Mouse (Mus musculus): ENCODE data around the gene Cab39. TPM values are rescaled to one million over a fixed set of nuclear protein-coding genes. Genes with fewer than 3 reads are reported as not detected.

The Cab39 gene
- total RNA-seq (2012; rRNA removed) (90.2 and 101 TPM in 2 replicates), total RNA-seq (2014; rRNA removed) (239 and 263 TPM in 2 replicates), polyA plus RNA-seq (2012; ENCODE audit: insufficient read length, low read depth) (98.4 and 111 TPM in 2 replicates)

DNA sequence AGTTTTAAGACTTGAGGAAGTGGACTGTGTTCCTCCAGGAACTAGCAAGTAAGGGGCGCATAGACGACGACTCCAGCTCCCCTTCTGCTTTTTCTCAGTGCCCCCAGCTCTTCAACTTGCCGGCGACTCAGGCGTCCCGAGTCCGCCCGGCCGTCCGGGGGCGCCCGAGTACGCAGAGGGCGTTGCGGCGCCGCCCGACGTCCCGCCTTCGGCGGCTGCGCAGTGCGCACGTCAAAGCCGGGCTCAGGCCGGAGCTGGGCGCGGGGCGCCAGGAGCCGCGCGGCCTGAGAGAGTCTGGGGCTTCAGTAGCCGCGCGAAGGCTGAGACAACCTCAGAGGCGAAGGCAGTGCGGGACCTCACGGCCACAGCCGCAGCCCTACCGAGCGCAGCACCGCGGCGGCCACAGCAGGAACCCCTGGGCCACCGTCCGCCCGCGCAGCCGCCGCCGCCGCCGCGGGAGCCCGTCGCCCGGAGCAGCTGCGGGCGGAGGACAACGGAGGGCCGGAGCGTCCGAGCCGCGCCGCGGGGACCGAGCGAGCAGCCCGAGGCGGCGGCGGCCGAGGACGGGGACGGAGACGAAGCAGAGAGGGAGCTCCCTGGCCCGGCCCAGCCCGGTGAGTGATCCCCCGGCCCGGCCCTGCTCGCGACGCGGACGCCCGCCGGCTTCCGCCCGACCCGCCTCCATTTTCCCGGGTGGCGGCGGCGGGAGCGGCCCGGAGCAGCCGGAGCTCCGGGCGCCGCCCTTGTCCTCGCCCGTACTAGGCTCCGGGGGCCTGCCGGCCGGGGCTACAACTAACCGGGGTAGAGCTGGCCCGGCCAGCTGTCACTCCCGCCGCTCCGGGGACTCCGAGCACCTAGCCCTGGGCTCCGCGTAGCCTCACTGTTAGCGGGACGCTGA lies at the start of gene Cab39:
Gene Cab39 (plus strand): TSS at position 234 of the 898 bp plus-strand sequence.
- peak; percentile 77 for DNase-seq (ENCODE audit: extremely low read depth)
- peaks cover 4 to 21% of the 10 kb centered on the region in 2 experiments for H3K36me3 ChIP-seq (replicated peaks in 1 of 2; ENCODE audit: control insufficient read depth in 1 of 2, insufficient read depth in 1 of 2, low read length in 1 of 2)

GRCm38 (mm10) chr1:85744539-85744938 lies 48.7 kb upstream of the Cab39 start:
- in situ Hi-C loops (cut with MboI; ENCODE audit: low pct_ligation_motif_present, low pct_unique_long_range_greater_than_20kb, low sequenced_read_pairs): no loop called here
- peaks cover 4 to 47% of the 10 kb centered on the region in 2 experiments for H3K36me3 ChIP-seq (replicated peaks in 1 of 2; ENCODE audit: control insufficient read depth in 1 of 2, insufficient read depth in 1 of 2, low read length in 1 of 2)

More for the DNA sequence above, at the start of gene Cab39:
- in situ Hi-C loops (cut with MboI; ENCODE audit: low pct_ligation_motif_present, low pct_unique_long_range_greater_than_20kb, low sequenced_read_pairs): loop anchor here (5.0 kb wide), 1 partner anchor 41 kb away; no protein-coding TSS in a partner anchor
- H3K27me3 ChIP-seq (replicated peaks): no peaks in the 10 kb centered on the region
- peaks cover 48% of the 10 kb centered on the region for H3K79me2 ChIP-seq (replicated peaks; ENCODE audit: control insufficient read depth, extremely low read depth, insufficient read depth, poor library complexity, severe bottlenecking)
- H3K27ac ChIP-seq (ENCODE audit: insufficient read depth, low read depth): peak within 1 kb of the TSS; percentile 77
- H3K4me3 ChIP-seq (replicated peaks in 1 of 3; ENCODE audit: low read depth in 2 of 3, low read length in 2 of 3, poor library complexity in 1 of 3): peak within 1 kb of the TSS; percentile 82 to 95 (median 93)
- dilution Hi-C loops (cut with MboI; ENCODE audit: extremely low pct_ligation_motif_present, extremely low pct_unique_long_range_greater_than_20kb, low sequenced_read_pairs): no loop called here
- H3K9ac ChIP-seq (ENCODE audit: insufficient read depth, low read depth): peak within 1 kb of the TSS; percentile 88
- peak within 1 kb of the TSS; percentile 33; the same call in 1 of the 2 replicates for H3K4me2 ChIP-seq (ENCODE audit: insufficient read depth, low read depth, poor library complexity, severe bottlenecking)
- H3K9me3 ChIP-seq (replicated peaks; ENCODE audit: low read length): no peaks in the 10 kb centered on the region
- TF ChIP-seq TBP (conservative IDR thresholded peaks at IDR 0.05; ENCODE audit: low read depth, low read length) (no peak), NRF1 (IDR thresholded peaks at IDR 0.05; ENCODE audit: low read depth, low read length) (peak; percentile 86), ZMIZ1 (IDR thresholded peaks at IDR 0.05; ENCODE audit: low read depth, low read length) (no peak; the same call in 1 of the 2 replicates), GABPA (IDR thresholded peaks at IDR 0.05; ENCODE audit: insufficient replicate concordance, low read depth, low read length) (peak; percentile 73), MYC (IDR thresholded peaks at IDR 0.05; ENCODE audit: low read depth, low read length) (no peak), SMC3 (IDR thresholded peaks at IDR 0.05; ENCODE audit: low read depth, low read length) (peak; percentile 65), IRF4 (IDR thresholded peaks at IDR 0.05; ENCODE audit: low read depth, low read length) (peak; percentile 22; the same call in 1 of the 2 replicates), KAT2A (IDR thresholded peaks at IDR 0.05; ENCODE audit: insufficient replicate concordance, low read length) (peak; percentile 58; the same call in 1 of the 2 replicates), CTCF (conservative IDR thresholded peaks at IDR 0.05 in 1 of 2, IDR thresholded peaks at IDR 0.05 in 1 of 2; ENCODE audit: low read depth in 2 of 2, low read length in 2 of 2) (peak in 1 of 2 experiments; percentile 80; a peak in 2 of 4 replicates), HCFC1 (IDR thresholded peaks at IDR 0.05; ENCODE audit: low read depth, low read length) (peak; percentile 76), ELF1 (IDR thresholded peaks at IDR 0.05; ENCODE audit: low read depth, low read length) (0 out of 2 replicates have a peak, but pooled peaks have one; percentile 37), NELFE (IDR thresholded peaks at IDR 0.05; ENCODE audit: low read depth, low read length) (peak; percentile 71), RAD21 (IDR thresholded peaks at IDR 0.05; ENCODE audit: low read depth, low read length) (peak; percentile 18), UBTF (IDR thresholded peaks at IDR 0.05; ENCODE audit: low read depth, low read length) (peak; percentile 92; the same call in 1 of the 2 replicates), SIN3A (IDR thresholded peaks at IDR 0.05; ENCODE audit: low read length) (peak; percentile 52; the same call in 1 of the 2 replicates), TCF12 (IDR thresholded peaks at IDR 0.05; ENCODE audit: low read depth, low read length) (peak; percentile 90), EP300 (IDR thresholded peaks at IDR 0.05; ENCODE audit: low read length) (no peak), POLR2A (IDR thresholded peaks at IDR 0.05; ENCODE audit: low read depth, low read length) (peak; percentile 88), E2F4 (IDR thresholded peaks at IDR 0.05; ENCODE audit: insufficient replicate concordance, low read depth, low read length) (no peak), RCOR1 (conservative IDR thresholded peaks at IDR 0.05; ENCODE audit: low read depth, low read length) (no peak)
- peaks cover 14 to 47% of the 10 kb centered on the region in 2 experiments for H3K4me1 ChIP-seq (ENCODE audit: control insufficient read depth in 1 of 2, insufficient read depth in 2 of 2)

More at GRCm38 (mm10) chr1:85744539-85744938, 48.7 kb upstream of the Cab39 start:
- H3K27ac ChIP-seq (ENCODE audit: insufficient read depth, low read depth): no peak overlapping the region
- DNase-seq (ENCODE audit: extremely low read depth): no peak
- dilution Hi-C loops (cut with MboI; ENCODE audit: extremely low pct_ligation_motif_present, extremely low pct_unique_long_range_greater_than_20kb, low sequenced_read_pairs): no loop called here
- H3K4me2 ChIP-seq (ENCODE audit: insufficient read depth, low read depth, poor library complexity, severe bottlenecking): no peak overlapping the region
- no peak for TF ChIP-seq MAX (IDR thresholded peaks at IDR 0.05; ENCODE audit: low read length)
- TF ChIP-seq CHD2 (IDR thresholded peaks at IDR 0.05; ENCODE audit: low read length): no peak
- peaks cover 25 to 86% of the 10 kb centered on the region in 2 experiments for H3K4me1 ChIP-seq (ENCODE audit: control insufficient read depth in 1 of 2, insufficient read depth in 2 of 2)
- no peaks in the 10 kb centered on the region for H3K27me3 ChIP-seq (replicated peaks)
- H3K4me3 ChIP-seq (replicated peaks in 1 of 3; ENCODE audit: low read depth in 2 of 3, low read length in 2 of 3, poor library complexity in 1 of 3): no peak overlapping the region
- no peaks in the 10 kb centered on the region; the same call in 1 of the 2 replicates for H3K79me2 ChIP-seq (replicated peaks; ENCODE audit: control insufficient read depth, extremely low read depth, insufficient read depth, poor library complexity, severe bottlenecking)
- H3K9ac ChIP-seq (ENCODE audit: insufficient read depth, low read depth): no peak overlapping the region
- no peaks in the 10 kb centered on the region for H3K9me3 ChIP-seq (replicated peaks; ENCODE audit: low read length)
